Mouse (Mus musculus): ENCODE measurements around the gene Tmc4.

GRCm38 (mm10) chr7:3644348-3644671 is 33.0 kb downstream of the Tmc4 start:
- TF ChIP-seq CTCF (IDR thresholded peaks at IDR 0.05; ENCODE audit: extremely low read depth, insufficient read depth, low read length) (no peak), POLR2A (IDR thresholded peaks at IDR 0.05; ENCODE audit: extremely low read depth, insufficient read depth, low read length) (no peak)

Data from cortical plate, adult 2 months (tissue).